Mouse (Mus musculus) layer of hippocampus, adult 9-10 months (tissue): ENCODE results near the gene Slc20a1.

Source experiments
- DNase-seq: peaks from one replicate; pipeline ENCODE4 v3.0.0; 2022; ENCODE audit warnings: low spot score

The Slc20a1 gene

GRCm38 (mm10) chr2:129186291-129186919 lies 12.2 kb upstream of the Slc20a1 start:
- DNase-seq: no peak

GRCm38 (mm10) chr2:129192392-129193150 lies 6.0 kb upstream of the Slc20a1 start:
- no peak for DNase-seq

GRCm38 (mm10) chr2:129196317-129196716 lies 2.2 kb upstream of the Slc20a1 start:
- DNase-seq: no peak

GRCm38 (mm10) chr2:129197197-129197596 lies 1.4 kb upstream of the Slc20a1 start:
- DNase-seq: no peak

- no peak for DNase-seq
Observed at GRCm38 (mm10) chr2:129197843-129198435, 625 bp upstream of the Slc20a1 start.

GRCm38 (mm10) chr2:129199328-129200085 lies 943 bp downstream of the Slc20a1 start:
- no peak for DNase-seq

GRCm38 (mm10) chr2:129205000-129205399 lies 6.4 kb downstream of the Slc20a1 start:
- DNase-seq: no peak

GRCm38 (mm10) chr2:129206824-129207223 lies 8.3 kb downstream of the Slc20a1 start:
- no peak for DNase-seq

- DNase-seq: no peak
Observed at GRCm38 (mm10) chr2:129208181-129208746, 9.7 kb downstream of the Slc20a1 start.

GRCm38 (mm10) chr2:129210089-129210749 lies 11.7 kb downstream of the Slc20a1 start:
- DNase-seq: no peak

GRCm38 (mm10) chr2:129211255-129211654 lies 12.7 kb downstream of the Slc20a1 start:
- DNase-seq: no peak

- DNase-seq: no peak
Observed at GRCm38 (mm10) chr2:129211957-129212356, 13.4 kb downstream of the Slc20a1 start.

- DNase-seq: no peak
Observed at GRCm38 (mm10) chr2:129212566-129212965, 14.0 kb downstream of the Slc20a1 start.

GRCm38 (mm10) chr2:129214774-129215173 lies 16.2 kb downstream of the Slc20a1 start:
- DNase-seq: no peak

- no peak for DNase-seq
Observed at GRCm38 (mm10) chr2:129217612-129218185, 19.1 kb downstream of the Slc20a1 start.

GRCm38 (mm10) chr2:129218537-129219105 lies 20.1 kb downstream of the Slc20a1 start:
- no peak for DNase-seq

GRCm38 (mm10) chr2:129221097-129221632 lies 22.6 kb downstream of the Slc20a1 start:
- no peak for DNase-seq

GRCm38 (mm10) chr2:129224178-129224577 lies 25.6 kb downstream of the Slc20a1 start:
- DNase-seq: no peak

- no peak for DNase-seq
Observed at GRCm38 (mm10) chr2:129225251-129225819, 26.8 kb downstream of the Slc20a1 start.

- DNase-seq: no peak
Observed at GRCm38 (mm10) chr2:129226296-129226851, 27.8 kb downstream of the Slc20a1 start.
